Mouse (Mus musculus) left cerebral cortex, postnatal 14 days (tissue): ENCODE measurements around the gene Daglb. TPM values are rescaled to one million over a fixed set of nuclear protein-coding genes. Genes with fewer than 3 reads are reported as not detected.
"Not testable (repeated sequence)": the region's sequence is repeated elsewhere in the genome, so short reads cannot be mapped to it uniquely, and the experiment has no call there.

ENCODE experiments used
- DNase-seq, 2 experiments: peaks; one replicate each; pipeline ENCODE4 v3.0.0; 2021 to 2022; ENCODE audit warnings: low spot score in 2 of 2, mixed read lengths in 1 of 2
- intact Hi-C: fragments of 180-260 bp; cut with DNase I; formaldehyde crosslinking; loops from one replicate; pipeline ENCODE4 v1.15.1; 2025
- total RNA-seq, 2 experiments: library from RNA; stranded (reverse); gene quantifications; 2 replicates each; pipeline ENCODE4 v1.2.3; 2021

Gene Daglb
- total RNA-seq, 2 experiments from 2014 or later: 24.8 to 25.7 TPM

- intact Hi-C loops: loop anchor here (5.0 to 10.0 kb wide), 2 partner anchors 116 to 214 kb away; no protein-coding TSS in a partner anchor
- peak; percentile 97 for DNase-seq
These were observed 84.0 kb downstream of the Daglb start for GRCm38 (mm10) chr5:143548401-143548846.

- not testable (repeated sequence) for DNase-seq
- intact Hi-C loops: loop anchor here (5.0 to 10.0 kb wide), 2 partner anchors 117 to 214 kb away; no protein-coding TSS in a partner anchor
These were observed 84.5 kb downstream of the Daglb start for GRCm38 (mm10) chr5:143548922-143549321.

DNA sequence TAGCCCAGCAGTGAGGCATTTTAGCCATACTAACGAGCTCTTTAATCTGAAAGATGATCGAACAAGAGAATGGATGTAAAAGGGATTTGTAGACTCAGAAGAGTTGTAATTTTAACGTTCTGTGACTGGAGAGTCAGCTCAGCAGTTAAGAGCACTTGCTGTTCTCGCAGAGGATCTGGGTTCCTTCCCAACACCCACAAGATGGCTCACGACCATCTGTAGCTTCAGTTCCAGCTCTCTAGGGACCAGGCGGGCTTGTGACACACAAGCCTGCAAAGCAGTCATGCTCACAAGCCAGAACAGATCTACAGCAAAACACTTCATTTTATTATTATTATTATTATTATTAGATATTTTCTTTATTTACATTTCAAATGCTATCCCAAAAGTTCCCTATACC is 88.5 kb downstream of the Daglb start:
- intact Hi-C loops: no loop called here
- DNase-seq: peak; percentile 58 to 74

GRCm38 (mm10) chr5:143555233-143555632 is 90.8 kb downstream of the Daglb start:
- no peak for DNase-seq
- intact Hi-C loops: no loop called here

Other genes starting within 250 kb of the Daglb start
- gene Spdye4a, start 237.7 kb upstream of the Daglb start, total RNA-seq: not detected
- gene Zfp12, start 229.4 kb upstream of the Daglb start, total RNA-seq: 10 to 100 TPM; 24.6 to 28.2 TPM
- 10 to 100 TPM; 20.1 to 20.5 TPM for gene Zfp316, start 194.6 kb upstream of the Daglb start, total RNA-seq
- 1 to 10 TPM; 7.8 to 8.3 TPM for gene Zfp853, start 171.0 kb upstream of the Daglb start, total RNA-seq
- 10 to 100 TPM; 22.2 to 22.3 TPM for gene E130309D02Rik, start 149.2 kb upstream of the Daglb start, total RNA-seq
- gene Zdhhc4, start 135.3 kb upstream of the Daglb start, total RNA-seq: 10 to 100 TPM; 35.8 to 37.4 TPM
- gene Grid2ip, start 107.2 kb upstream of the Daglb start, total RNA-seq: 1 to 10 TPM; 1.4 to 1.9 TPM
- 10 to 100 TPM; 41.3 to 43.4 TPM for gene Kdelr2, start 60.7 kb upstream of the Daglb start, total RNA-seq
- gene Rac1, start 63.5 kb downstream of the Daglb start, total RNA-seq: 100 to 1,000 TPM; 403 TPM
- gene Cyth3, start 157.9 kb downstream of the Daglb start, total RNA-seq: 10 to 100 TPM; 53.5 to 59.4 TPM